Mouse (Mus musculus) liver, embryonic 14.5 days (tissue): ENCODE data around the gene Gpr25. TPM values are rescaled to one million over a fixed set of nuclear protein-coding genes. Genes with fewer than 3 reads are reported as not detected.

Source experiments
- ATAC-seq: fragments of 200-750 bp; cut with Nextera tagmentation; 2 replicates; pipeline ENCODE4 v1.8.0; 2017; ENCODE audit warnings: moderate number of reproducible peaks, mild to moderate bottlenecking, moderate library complexity; ENCODE audit not compliant: insufficient read depth
- DNase-seq, 3 experiments: peaks; one replicate each; pipeline ENCODE4 v3.0.0-alpha.2; 2012 to 2013; ENCODE audit warnings: low read depth in 3 of 3, low spot score in 3 of 3
- H3K27ac ChIP-seq: fragments of 300-500 bp; sonication (generic); 2 replicates; pipeline ENCODE4 v1.5.1; 2014; ENCODE audit warnings: moderate library complexity, mild to moderate bottlenecking, control low read depth, inconsistent platforms
- H3K27me3 ChIP-seq: fragments of 300-500 bp; sonication (generic); 2 replicates; pipeline ENCODE4 v1.6.1; 2014; ENCODE audit warnings: mild to moderate bottlenecking, low read length, moderate library complexity; ENCODE audit not compliant: control insufficient read depth, insufficient read depth
- H3K36me3 ChIP-seq: fragments of 300-500 bp; sonication (generic); replicated peaks from 2 replicates; pipeline ENCODE4 v1.6.1; 2014; ENCODE audit warnings: low read depth; ENCODE audit not compliant: control insufficient read depth, insufficient read depth
- H3K4me1 ChIP-seq, 2 experiments: fragments of 200-500 bp in 1 of 2; fragments of 300-500 bp in 1 of 2; sonication (generic) in 1 of 2; replicated peaks; 2 replicates each; pipeline ENCODE4 v1.6.1; 2012 to 2014; ENCODE audit warnings: antibody characterized with exemption in 1 of 2, inconsistent platforms in 1 of 2, low read length in 1 of 2; ENCODE audit not compliant: control insufficient read depth in 2 of 2, insufficient read depth in 2 of 2
- H3K4me2 ChIP-seq: fragments of 300-500 bp; sonication (generic); 2 replicates; pipeline ENCODE4 v1.6.1; 2014; ENCODE audit warnings: low read depth, mild to moderate bottlenecking, control low read depth, moderate library complexity
- H3K4me3 ChIP-seq, 2 experiments: fragments of 200-500 bp in 1 of 2; fragments of 300-500 bp in 1 of 2; sonication (generic) in 1 of 2; 2 replicates each; pipeline ENCODE4 v1.5.1; 2012 to 2014; ENCODE audit warnings: low read depth in 2 of 2, low read length in 2 of 2, mild to moderate bottlenecking in 2 of 2, control low read depth in 1 of 2, inconsistent platforms in 1 of 2, moderate library complexity in 1 of 2; ENCODE audit not compliant: insufficient read depth in 1 of 2
- H3K9ac ChIP-seq: fragments of 300-500 bp; sonication (generic); replicated peaks from 2 replicates; pipeline ENCODE4 v1.6.1; 2014; ENCODE audit warnings: mild to moderate bottlenecking, control low read depth, moderate library complexity
- H3K9me3 ChIP-seq: fragments of 300-500 bp; sonication (generic); 2 replicates; pipeline ENCODE4 v1.6.1; 2016; ENCODE audit warnings: low read length, mixed read lengths; ENCODE audit not compliant: control insufficient read depth
- CTCF ChIP-seq: IDR thresholded peaks from 2 replicates; pipeline ENCODE4 v1.5.1; 2016; ENCODE audit warnings: antibody characterized with exemption, low read depth, control low read depth
- EP300 ChIP-seq: IDR thresholded peaks from 2 replicates; pipeline ENCODE4 v1.6.1; 2016; ENCODE audit warnings: antibody characterized with exemption, low read depth
- WGBS: fragments of 180-500 bp; shearing (Covaris S2); extraction: QIAGEN DNeasy Blood & Tissue Kit; methylation state at CpG from one replicate; pipeline ENCODE4 v1.1.7; 2014; ENCODE audit not compliant: insufficient replicate concordance; 5-methylcytosine and 5-hydroxymethylcytosine counted together
- polyA plus RNA-seq, 2 experiments: library from polyadenylated mRNA; depleted of rRNA in 1 of 2; stranded (reverse) in 1 of 2; unstranded in 1 of 2; fragments of >200 nt; fragmentation: Nextera tagmentation in 1 of 2; extraction: Ambion mirVana in 1 of 2; gene quantifications; 2 replicates each; pipeline versions ENCODE4 v1.2.1 to v1.2.3; 2012 to 2014

Gene Gpr25
- polyA plus RNA-seq, 2 experiments: not detected

DNA sequence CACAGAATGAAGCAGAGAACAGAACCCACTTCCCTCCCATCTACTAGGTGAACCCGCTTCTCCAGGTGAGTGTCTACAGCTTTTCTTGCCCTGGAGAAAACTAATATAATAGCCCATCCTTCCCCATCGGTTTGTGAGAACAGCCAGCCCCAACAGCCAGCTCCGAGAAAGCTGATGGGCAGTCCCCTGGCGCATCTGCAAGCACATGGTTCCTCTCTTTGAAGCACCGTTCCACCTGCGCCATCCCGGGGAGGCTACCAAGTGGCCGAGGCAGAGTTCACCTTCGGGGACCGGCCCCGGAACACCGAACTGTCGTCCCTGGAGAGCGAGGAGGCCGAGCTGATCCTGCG, 1.2 kb downstream of the Gpr25 start:
- ATAC-seq (no peak), DNase-seq (no peak)
- TF ChIP-seq EP300: no peak
- no peak for TF ChIP-seq CTCF
- H3K9me3 ChIP-seq: no peaks in the 10 kb centered on the region
- peak overlapping the region in 1 of 2 experiments; percentile 41; a peak in 1 of 4 replicates for H3K4me3 ChIP-seq
- H3K36me3 ChIP-seq: no peaks in the 10 kb centered on the region
- WGBS: 4% methylated on average over 16 of the region's 16 CpGs
- H3K4me1 ChIP-seq: no peaks in the 10 kb centered on the region; a peak in 1 of 4 replicates
- peak overlapping the region; percentile 63 for H3K4me2 ChIP-seq
- H3K27ac ChIP-seq: no peak overlapping the region
- H3K27me3 ChIP-seq: peaks cover 50% of the 10 kb centered on the region
- no peak overlapping the region for H3K9ac ChIP-seq

DNA sequence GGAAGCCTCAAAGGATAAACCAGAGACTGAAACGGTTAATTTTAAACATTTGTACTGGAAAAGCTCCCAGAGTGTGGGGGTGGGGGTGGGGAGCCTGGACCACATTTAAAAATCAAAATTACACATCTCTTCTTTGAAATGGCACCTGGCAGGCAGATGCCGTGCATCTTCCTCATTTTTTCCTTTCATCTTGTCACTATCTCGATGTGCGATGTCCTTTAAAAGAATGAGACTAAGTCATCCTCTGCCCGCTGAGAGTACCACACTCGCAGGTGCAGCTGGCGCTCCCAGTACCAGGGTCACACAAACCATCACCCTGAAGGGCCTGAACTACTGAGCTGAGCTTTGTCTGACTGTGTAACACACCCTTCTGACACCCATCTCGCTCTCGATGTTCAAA, 2.2 kb downstream of the Gpr25 start:
- peaks cover 50% of the 10 kb centered on the region for H3K27me3 ChIP-seq
- H3K4me1 ChIP-seq: no peaks in the 10 kb centered on the region; a peak in 1 of 4 replicates
- no peak for ATAC-seq
- no peaks in the 10 kb centered on the region for H3K9me3 ChIP-seq
- TF ChIP-seq EP300 (no peak), CTCF (no peak)
- no peak overlapping the region for H3K27ac ChIP-seq
- H3K4me2 ChIP-seq: no peak overlapping the region
- no peak for DNase-seq
- no peak overlapping the region for H3K4me3 ChIP-seq
- WGBS: 49% methylated on average over 9 of the region's 9 CpGs
- no peak overlapping the region for H3K9ac ChIP-seq
- H3K36me3 ChIP-seq: no peaks in the 10 kb centered on the region

DNA sequence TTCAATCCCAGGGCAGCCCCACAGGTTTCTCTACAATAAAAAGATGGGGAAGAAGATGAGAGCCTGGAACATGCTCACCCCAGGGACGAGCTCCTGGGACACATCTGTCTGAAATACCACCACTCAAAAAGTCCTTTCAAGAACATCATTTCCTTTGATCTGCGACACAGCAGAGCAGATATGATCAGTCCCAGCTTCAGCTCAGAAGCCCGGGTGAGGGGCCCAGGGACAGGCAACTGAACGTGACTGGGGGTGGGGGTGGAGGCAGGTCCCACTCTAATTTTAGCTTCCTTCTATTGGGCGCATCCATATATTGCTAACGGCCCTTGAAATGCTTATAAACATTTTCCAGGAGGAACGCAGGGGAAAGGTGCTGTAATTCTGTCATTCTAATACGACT, 5.0 kb downstream of the Gpr25 start:
- peaks cover 39% of the 10 kb centered on the region for H3K27me3 ChIP-seq

DNA sequence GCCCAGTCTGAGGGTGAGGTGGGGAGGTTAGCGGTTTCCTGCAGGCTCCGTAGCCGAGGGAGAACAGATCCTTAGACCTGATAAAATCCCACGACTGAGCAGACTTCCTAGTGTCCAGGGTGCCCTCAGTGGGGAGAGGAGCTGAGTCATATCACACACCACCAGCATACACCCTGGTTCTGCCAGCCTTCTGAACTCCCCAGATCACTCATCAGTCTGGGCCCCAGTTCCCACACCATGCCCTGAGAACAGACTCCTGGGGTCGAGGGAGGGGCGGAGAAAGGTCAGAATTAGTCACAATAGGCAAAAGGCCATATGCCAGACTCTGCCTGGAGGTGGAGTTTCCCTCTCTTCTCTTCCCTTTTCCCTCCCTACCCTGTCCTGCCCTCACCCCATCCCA, 5.5 kb downstream of the Gpr25 start:
- Histone ChIP-seq H3K9me3 (no peaks in the 10 kb centered on the region), H3K36me3 (no peaks in the 10 kb centered on the region), H3K27ac (no peak overlapping the region), H3K9ac (no peak overlapping the region), H3K4me2 (no peak overlapping the region), H3K4me3 (no peak overlapping the region), H3K4me1 (no peaks in the 10 kb centered on the region; a peak in 1 of 4 replicates), H3K27me3 (peaks cover 34% of the 10 kb centered on the region)
- DNase-seq: no peak
- 12% methylated on average over 6 of the region's 6 CpGs for WGBS
- no peak for TF ChIP-seq EP300
- no peak for ATAC-seq

More for the DNA sequence above, 5.0 kb downstream of the Gpr25 start:
- Histone ChIP-seq H3K9ac (no peak overlapping the region), H3K9me3 (no peaks in the 10 kb centered on the region), H3K36me3 (no peaks in the 10 kb centered on the region), H3K4me1 (no peaks in the 10 kb centered on the region; a peak in 1 of 4 replicates), H3K4me3 (no peak overlapping the region), H3K4me2 (no peak overlapping the region), H3K27ac (no peak overlapping the region)
- DNase-seq (no peak), ATAC-seq (no peak)
- TF ChIP-seq CTCF: no peak
- TF ChIP-seq EP300: no peak
- 31% methylated on average over 8 of the region's 8 CpGs for WGBS

DNA sequence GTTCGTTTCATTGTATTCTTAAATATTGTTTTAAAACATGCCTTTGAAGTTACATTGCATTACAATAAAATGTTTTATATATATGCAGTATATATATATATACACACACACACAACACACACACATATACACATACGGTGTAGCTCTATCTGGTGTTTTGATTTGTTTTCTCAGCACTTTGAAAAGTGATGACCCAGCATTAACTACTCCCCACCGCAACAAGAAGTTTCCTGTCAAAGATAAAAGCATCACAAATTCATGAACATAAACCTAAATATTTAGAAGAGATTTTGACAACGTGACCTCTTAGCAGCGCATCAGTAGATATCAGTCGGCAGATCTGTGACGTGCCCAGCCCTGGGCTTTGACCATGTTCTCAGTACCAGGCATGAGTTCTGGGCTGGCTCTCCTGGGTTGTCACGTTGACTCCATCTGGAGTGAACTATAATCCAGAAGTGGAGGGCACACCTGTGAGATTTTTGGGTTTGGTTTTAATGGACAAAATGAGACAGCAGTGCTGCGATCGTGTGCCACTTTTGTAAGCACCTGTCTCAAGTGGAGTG, 6.1 kb downstream of the Gpr25 start:
- WGBS: 48% methylated on average over 10 of the region's 10 CpGs
- Histone ChIP-seq H3K4me1 (no peaks in the 10 kb centered on the region; a peak in 1 of 4 replicates), H3K4me3 (no peak overlapping the region), H3K9me3 (no peaks in the 10 kb centered on the region), H3K27ac (no peak overlapping the region), H3K27me3 (peaks cover 28% of the 10 kb centered on the region), H3K9ac (no peak overlapping the region), H3K4me2 (no peak overlapping the region), H3K36me3 (no peaks in the 10 kb centered on the region)
- ATAC-seq (no peak), DNase-seq (no peak)
- TF ChIP-seq CTCF (no peak), EP300 (no peak)
